Mouse (Mus musculus) gastrocnemius, adult 8-10 months (tissue): Measurements from ENCODE around the gene Gm13271. TPM values are rescaled to one million over a fixed set of nuclear protein-coding genes. Genes with fewer than 3 reads are reported as not detected.

Experiments used
- total RNA-seq, 4 experiments: library from RNA; stranded (reverse); gene quantifications; 2 replicates each; pipeline ENCODE4 v1.2.4; 2022

Gm13271 gene
- total RNA-seq, 4 experiments from 2014 or later, result not detected

Other genes with a start within 250 kb of the Gm13271 start
- not detected for gene Ifnb1, start 232.1 kb upstream of the Gm13271 start, total RNA-seq
- not detected for gene Ifna15, start 196.6 kb upstream of the Gm13271 start, total RNA-seq
- not detected for gene Ifna14, start 183.1 kb upstream of the Gm13271 start, total RNA-seq
- not detected for gene Ifna9, start 162.5 kb upstream of the Gm13271 start, total RNA-seq
- gene Ifna12, start 151.5 kb upstream of the Gm13271 start, total RNA-seq, result not detected
- not detected for gene C87499, start 120.5 kb upstream of the Gm13271 start, total RNA-seq
- gene Ifna13, start 110.4 kb upstream of the Gm13271 start, total RNA-seq, result not detected
- not detected for gene Ifna16, start 77.9 kb upstream of the Gm13271 start, total RNA-seq
- not detected for gene Ifna2, start 71.0 kb upstream of the Gm13271 start, total RNA-seq
- gene Ifnab, start 63.5 kb upstream of the Gm13271 start, total RNA-seq, result not detected
- gene Gm26566, start 33.1 kb upstream of the Gm13271 start, total RNA-seq, result under 1 TPM in 3 of 4 experiments, not detected in 1; 0.24 to 0.51 (median 0.38) TPM
- 10 to 100 TPM; 54.5 to 64.5 (median 57.9) TPM for gene Klhl9, start 32.4 kb upstream of the Gm13271 start, total RNA-seq
- gene Gm13283, start 5.3 kb downstream of the Gm13271 start, total RNA-seq, result not detected
- gene Gm13290, start 19.0 kb downstream of the Gm13271 start, total RNA-seq, result not detected
- gene Gm13289, start 22.1 kb downstream of the Gm13271 start, total RNA-seq, result not detected
- gene Gm13272, start 25.0 kb downstream of the Gm13271 start, total RNA-seq, result not detected
- gene Ifnz, start 27.3 kb downstream of the Gm13271 start, total RNA-seq, result not detected
- not detected for gene Gm13276, start 30.8 kb downstream of the Gm13271 start, total RNA-seq
- not detected for gene Gm13277, start 33.8 kb downstream of the Gm13271 start, total RNA-seq
- gene Gm13278, start 36.7 kb downstream of the Gm13271 start, total RNA-seq, result not detected
- gene Gm13275, start 39.6 kb downstream of the Gm13271 start, total RNA-seq, result not detected
- not detected for gene Gm13279, start 42.5 kb downstream of the Gm13271 start, total RNA-seq
- not detected for gene Gm13285, start 44.8 kb downstream of the Gm13271 start, total RNA-seq
- not detected for gene Gm13287, start 48.4 kb downstream of the Gm13271 start, total RNA-seq
- not detected for gene Gm13288, start 50.7 kb downstream of the Gm13271 start, total RNA-seq
- gene Ifna7, start 61.4 kb downstream of the Gm13271 start, total RNA-seq, result not detected
- not detected for gene Ifna11, start 65.1 kb downstream of the Gm13271 start, total RNA-seq
- not detected for gene Ifna6, start 72.5 kb downstream of the Gm13271 start, total RNA-seq
- gene Ifna5, start 80.7 kb downstream of the Gm13271 start, total RNA-seq, result not detected
- gene Ifna4, start 87.0 kb downstream of the Gm13271 start, total RNA-seq, result not detected
- not detected for gene Ifna1, start 95.2 kb downstream of the Gm13271 start, total RNA-seq
- not detected for gene Ifne, start 125.3 kb downstream of the Gm13271 start, total RNA-seq